Mouse (Mus musculus): ENCODE data around the gene Glyr1.

Glyr1 gene

GRCm38 (mm10) chr16:5012036-5013005, 37.3 kb downstream of the Glyr1 start:
- peak in 1 of 2 experiments; percentile 38 for DNase-seq (ENCODE audit: inconsistent age in 2 of 2, low spot score in 1 of 2)

- no peak for DNase-seq (ENCODE audit: inconsistent age in 2 of 2, low spot score in 1 of 2)
Measured at GRCm38 (mm10) chr16:5011285-5011684, 38.4 kb downstream of the Glyr1 start.

GRCm38 (mm10) chr16:5010371-5010935, 39.2 kb downstream of the Glyr1 start:
- DNase-seq (ENCODE audit: inconsistent age in 2 of 2, low spot score in 1 of 2) = no peak

DNA sequence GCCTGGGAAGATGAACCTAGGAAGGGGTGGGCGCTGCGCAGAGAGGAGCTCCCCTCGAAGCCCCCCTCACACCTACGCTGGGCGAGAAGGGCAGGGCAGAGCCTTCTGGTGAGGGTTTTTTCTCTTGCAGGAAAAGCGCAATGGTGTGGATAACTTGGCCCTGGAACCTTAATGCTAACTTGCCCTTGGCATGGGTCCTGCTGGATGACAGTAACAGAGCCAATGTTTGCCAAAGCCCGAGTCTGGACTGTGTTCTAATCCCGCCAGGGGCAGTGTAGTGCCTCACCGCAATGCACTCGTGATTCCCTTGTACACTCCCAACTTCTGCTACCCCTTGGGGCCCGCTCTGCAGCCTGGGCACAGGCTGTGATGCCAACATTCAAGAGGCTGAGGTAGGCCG, 41.6 kb downstream of the Glyr1 start:
- no peak for DNase-seq (ENCODE audit: inconsistent age in 2 of 2, low spot score in 1 of 2)

DNA sequence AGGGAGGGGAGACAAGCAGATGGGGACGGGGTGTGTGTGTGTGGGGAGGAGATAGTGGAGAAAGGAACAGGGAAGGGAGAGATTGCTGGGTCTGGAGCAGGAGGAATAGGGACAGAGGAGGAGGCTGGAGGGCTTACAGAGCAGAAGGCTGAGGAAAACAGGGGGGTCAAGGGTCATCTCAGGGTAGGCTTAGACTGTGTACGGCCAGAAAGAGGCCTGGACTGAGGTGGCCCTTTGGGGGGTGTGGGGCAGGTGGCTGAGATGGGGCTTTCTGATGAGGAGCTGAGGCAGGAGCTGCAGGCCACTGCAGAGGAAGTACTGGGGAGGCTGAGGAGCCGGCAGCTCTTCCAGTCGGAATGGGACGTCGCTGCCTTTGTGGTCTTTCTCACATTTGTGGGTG, 42.2 kb downstream of the Glyr1 start:
- DNase-seq (ENCODE audit: inconsistent age in 2 of 2, low spot score in 1 of 2) = no peak

GRCm38 (mm10) chr16:5007067-5007466, 42.6 kb downstream of the Glyr1 start, which contains the start of gene Smim22:
Gene Smim22, plus strand, starts transcription at chr16:5007288.
- DNase-seq (ENCODE audit: inconsistent age in 2 of 2, low spot score in 1 of 2) = no peak

DNA sequence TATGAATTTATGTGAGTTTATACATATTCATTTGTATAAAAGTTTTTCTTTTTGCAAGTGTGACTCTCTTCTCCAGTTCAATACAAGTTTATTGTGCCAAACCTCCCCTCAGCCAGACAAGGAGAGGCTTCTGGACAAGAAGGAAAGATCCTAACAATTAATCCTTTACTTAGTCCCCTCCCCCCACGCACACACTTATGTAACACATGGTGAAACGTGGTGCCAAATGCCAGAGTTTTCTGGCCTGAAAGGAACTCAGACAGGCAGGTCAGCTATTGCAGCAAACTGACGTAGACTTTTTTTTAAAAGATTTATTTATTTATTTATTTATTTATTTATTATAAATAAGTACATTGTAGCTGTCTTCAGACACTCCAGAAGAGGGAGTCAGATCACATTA, 49.1 kb downstream of the Glyr1 start:
- no peak for DNase-seq (ENCODE audit: inconsistent age in 2 of 2, low spot score in 1 of 2)

GRCm38 (mm10) chr16:4998984-4999383, 50.7 kb downstream of the Glyr1 start:
- no peak for DNase-seq (ENCODE audit: inconsistent age in 2 of 2, low spot score in 1 of 2)

GRCm38 (mm10) chr16:4997553-4997952, 52.1 kb downstream of the Glyr1 start, which contains the start of gene Sept12:
Gene Sept12, minus strand, starts transcription at chr16:4997852.
- DNase-seq (ENCODE audit: inconsistent age in 2 of 2, low spot score in 1 of 2) = peak in 1 of 2 experiments; percentile 50

- DNase-seq (ENCODE audit: inconsistent age in 2 of 2, low spot score in 1 of 2) = peak; percentile 56 to 65
Measured at GRCm38 (mm10) chr16:4993276-4993675, 56.4 kb downstream of the Glyr1 start.

GRCm38 (mm10) chr16:4984717-4985116, 64.9 kb downstream of the Glyr1 start:
- DNase-seq (ENCODE audit: inconsistent age in 2 of 2, low spot score in 1 of 2) = no peak

- peak; percentile 38 to 74 for DNase-seq (ENCODE audit: inconsistent age in 2 of 2, low spot score in 1 of 2)
Measured at GRCm38 (mm10) chr16:4979755-4980380, 69.8 kb downstream of the Glyr1 start.

- peak in 1 of 2 experiments; percentile 25 for DNase-seq (ENCODE audit: inconsistent age in 2 of 2, low spot score in 1 of 2)
Measured at GRCm38 (mm10) chr16:4978275-4979051, 71.2 kb downstream of the Glyr1 start.

DNA sequence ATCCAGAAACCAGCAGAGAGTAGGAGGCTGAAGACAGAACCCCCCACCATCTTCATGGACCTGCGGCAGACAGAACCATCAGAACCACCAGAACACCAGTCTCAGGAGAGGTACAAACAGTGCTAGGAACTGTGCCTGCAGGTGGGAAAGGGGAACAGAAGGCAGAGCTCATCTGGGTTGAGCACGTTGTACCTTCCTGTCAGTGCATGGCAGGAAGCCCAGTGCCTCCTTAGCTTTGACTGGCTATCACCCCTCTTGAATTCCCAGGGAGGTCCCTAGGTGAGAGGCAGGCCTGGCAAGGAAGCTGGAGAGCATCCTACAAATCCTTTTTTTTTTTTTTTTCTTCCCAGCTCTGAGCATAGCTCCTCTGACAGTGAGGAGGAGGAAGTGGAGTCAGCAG, 73.5 kb downstream of the Glyr1 start:
- DNase-seq (ENCODE audit: inconsistent age in 2 of 2, low spot score in 1 of 2) = no peak

- DNase-seq (ENCODE audit: inconsistent age in 2 of 2, low spot score in 1 of 2) = no peak
Measured at GRCm38 (mm10) chr16:4974521-4974920, 75.1 kb downstream of the Glyr1 start.

DNA sequence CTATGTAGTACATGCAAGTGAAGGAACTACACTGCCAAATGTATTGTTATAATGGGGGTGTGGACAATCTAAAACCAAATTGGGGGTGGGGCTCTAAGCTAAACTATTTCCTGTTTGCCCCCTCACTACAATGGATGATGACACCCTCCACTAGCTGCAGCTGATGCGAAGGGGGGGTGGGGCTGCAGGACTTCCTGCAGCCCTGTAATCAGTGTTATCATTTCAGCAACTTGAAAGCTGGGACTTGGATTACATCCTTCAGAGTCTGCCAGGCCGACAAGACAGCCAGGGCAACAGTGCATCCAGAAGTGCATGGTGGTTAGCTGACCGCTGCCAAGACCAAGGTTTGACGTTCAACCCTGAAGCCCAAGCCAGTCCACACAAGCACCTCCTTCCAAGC, 78.0 kb downstream of the Glyr1 start:
- no peak for DNase-seq (ENCODE audit: inconsistent age in 2 of 2, low spot score in 1 of 2)

DNA sequence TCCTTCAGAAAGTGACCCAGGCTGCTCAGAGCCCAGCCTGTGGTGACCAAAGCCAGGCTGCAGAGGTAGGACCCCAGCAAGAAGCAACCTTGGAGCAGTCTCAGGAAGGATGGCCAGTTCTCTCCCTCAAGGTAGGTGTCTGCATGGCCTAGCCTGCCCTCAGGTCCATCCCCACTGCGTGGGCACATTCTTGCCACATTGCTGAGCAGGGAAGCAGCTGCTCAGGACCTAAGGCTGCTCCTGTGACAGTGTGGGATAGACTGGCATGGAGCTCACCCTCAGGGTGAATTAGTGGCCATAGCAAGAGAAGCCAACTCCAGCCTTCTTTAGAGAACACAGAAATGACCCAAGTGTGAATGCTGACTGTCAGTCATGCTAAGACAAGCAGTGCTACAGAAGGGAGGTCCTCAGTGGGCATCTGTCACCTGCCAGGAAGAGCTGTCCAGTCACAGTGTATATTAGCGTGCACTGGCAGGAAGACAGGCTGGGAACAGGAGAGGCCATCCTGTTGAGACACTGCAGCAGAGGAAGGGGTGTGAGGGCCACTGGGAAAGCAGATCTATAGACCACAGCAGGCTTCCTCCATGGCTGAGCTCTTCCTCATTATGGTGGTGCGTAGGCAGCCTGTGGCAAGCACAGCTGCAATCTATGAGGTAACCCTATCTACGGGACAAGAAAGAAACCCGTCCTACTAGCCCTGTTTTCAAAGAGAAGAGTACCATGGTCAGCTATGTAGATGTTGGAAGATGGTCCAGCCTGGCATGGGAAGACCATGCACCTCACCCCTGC, 80.4 kb downstream of the Glyr1 start:
- DNase-seq (ENCODE audit: inconsistent age in 2 of 2, low spot score in 1 of 2) = no peak

- no peak for DNase-seq (ENCODE audit: inconsistent age in 2 of 2, low spot score in 1 of 2)
Measured at GRCm38 (mm10) chr16:4968426-4968825, 81.2 kb downstream of the Glyr1 start.

DNA sequence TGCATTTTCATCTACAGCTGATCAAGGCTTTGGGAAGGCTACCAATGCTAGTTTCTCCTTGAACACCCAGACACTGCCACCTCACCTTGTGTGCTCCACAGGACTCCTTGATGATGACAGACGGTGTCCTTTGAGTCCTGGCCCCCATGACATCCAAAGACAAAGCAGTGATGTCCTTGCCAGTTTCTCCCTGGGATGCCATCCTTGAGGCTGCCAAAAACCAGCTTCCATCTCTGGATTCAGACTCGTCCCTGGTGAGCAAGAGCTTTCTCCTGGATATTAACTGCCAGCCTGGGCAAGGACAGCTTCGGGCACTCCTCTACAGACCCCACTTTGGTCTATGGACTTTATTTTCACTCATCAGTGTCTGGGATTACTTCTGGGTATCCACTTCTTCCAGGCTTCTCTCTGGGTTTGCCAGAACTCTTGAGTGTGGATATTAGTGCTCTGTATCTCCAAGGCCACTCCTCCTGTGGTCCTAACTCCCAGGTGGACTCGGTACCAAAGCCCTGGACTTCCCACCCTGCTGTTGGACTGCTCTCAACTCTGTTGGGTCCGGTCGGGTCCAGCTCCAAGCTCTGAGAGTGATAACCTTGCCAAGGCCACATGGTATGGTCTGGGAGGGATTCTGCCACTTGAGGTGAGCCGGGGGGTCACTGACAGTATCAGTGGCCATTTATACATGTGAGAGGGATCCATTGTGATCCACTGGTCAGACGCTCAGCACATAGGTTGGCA, 84.1 kb downstream of the Glyr1 start:
- no peak for DNase-seq (ENCODE audit: inconsistent age in 2 of 2, low spot score in 1 of 2)

Measured in adrenal gland, adult (tissue).